Mouse (Mus musculus) cerebellum, adult 11-12 months (tissue): ENCODE results near the gene Nbdy.

Experiments used
- DNase-seq: peaks from one replicate; pipeline ENCODE4 v3.0.0; 2022

Nbdy gene

GRCm38 (mm10) chrX:153723110-153723916 is at the start of gene Nbdy:
Gene Nbdy, plus strand, starts transcription at chrX:153723590.
- DNase-seq, result peak; percentile 54

- no peak for DNase-seq
These were observed 27.5 kb upstream of the Nbdy start, which contains the start of gene Kctd12b for GRCm38 (mm10) chrX:153695782-153696395. Gene Kctd12b, minus strand, starts transcription at chrX:153696391.

GRCm38 (mm10) chrX:153700463-153700862 is 22.9 kb upstream of the Nbdy start:
- DNase-seq, result no peak

GRCm38 (mm10) chrX:153707735-153708134 is 15.7 kb upstream of the Nbdy start:
- no peak for DNase-seq

- no peak for DNase-seq
These were observed 6.7 kb upstream of the Nbdy start for GRCm38 (mm10) chrX:153716716-153717115.

- DNase-seq, result no peak
These were observed 3.8 kb upstream of the Nbdy start for GRCm38 (mm10) chrX:153719602-153720001.

- DNase-seq, result no peak
These were observed 1.0 kb downstream of the Nbdy start for GRCm38 (mm10) chrX:153724400-153724799.

- no peak for DNase-seq
These were observed 12.3 kb downstream of the Nbdy start for GRCm38 (mm10) chrX:153735697-153736096.

GRCm38 (mm10) chrX:153742493-153742892 is 19.1 kb downstream of the Nbdy start:
- no peak for DNase-seq

GRCm38 (mm10) chrX:153749230-153749629 is 25.8 kb downstream of the Nbdy start:
- DNase-seq, result no peak
